Mouse (Mus musculus): ENCODE data around the gene Naa16. TPM values are rescaled to one million over a fixed set of nuclear protein-coding genes. Genes with fewer than 3 reads are reported as not detected.
A peak's percentile ranks its signal among the peaks of the same experiment; 100 is the strongest.

The Naa16 gene
- total RNA-seq, 2 experiments from 2014 or later = 10.7 to 11.4 TPM

GRCm38 (mm10) chr14:79298314-79298992 is 92.1 kb downstream of the Naa16 start:
- no peak for DNase-seq

- DNase-seq = no peak
Measured at GRCm38 (mm10) chr14:79296836-79297235, 93.7 kb downstream of the Naa16 start.

DNA sequence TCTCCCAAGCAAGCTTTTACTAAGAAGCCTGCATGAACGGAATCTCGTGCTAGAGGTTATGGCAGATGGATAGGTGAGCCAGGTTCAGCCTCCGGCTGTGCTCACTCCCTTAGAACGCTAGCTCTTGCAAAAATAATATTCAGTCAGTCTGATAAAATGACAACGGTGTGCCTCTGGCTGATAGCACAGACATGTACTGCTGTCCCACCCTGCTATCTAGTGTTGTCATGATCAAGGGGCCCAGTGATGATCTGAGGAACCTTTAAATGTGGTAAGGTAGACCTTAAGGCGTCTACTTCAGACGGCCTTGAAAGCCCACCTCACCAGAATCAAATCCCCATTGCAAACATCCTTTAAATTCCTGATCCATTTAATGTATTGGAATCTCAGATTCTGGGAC is 94.4 kb downstream of the Naa16 start:
- DNase-seq = no peak

GRCm38 (mm10) chr14:79295579-79295978 is 95.0 kb downstream of the Naa16 start:
- DNase-seq = no peak

DNA sequence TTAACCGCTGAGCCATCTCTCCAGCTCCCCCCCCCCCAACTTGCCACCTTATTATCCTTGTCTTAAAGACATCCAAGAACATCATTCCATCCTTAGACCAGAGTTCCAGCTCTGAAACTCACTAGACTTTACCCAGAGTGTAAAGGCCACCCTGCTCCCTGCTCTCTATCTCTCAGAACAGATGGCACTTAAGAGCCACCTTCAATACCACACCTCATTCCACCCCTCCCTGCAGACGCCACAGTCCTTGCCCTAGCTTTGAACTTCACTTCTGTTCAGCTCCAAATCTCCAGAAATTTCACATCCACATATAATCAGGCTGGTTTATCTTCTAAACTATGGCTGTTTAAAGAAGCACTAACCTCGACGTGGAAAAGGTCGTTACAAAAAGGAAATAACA is 95.6 kb downstream of the Naa16 start:
- DNase-seq = no peak

- DNase-seq = no peak
Measured at GRCm38 (mm10) chr14:79294051-79294814, 96.3 kb downstream of the Naa16 start.

- DNase-seq = peak in 1 of 2 experiments; percentile 77
Measured at GRCm38 (mm10) chr14:79293119-79293780, 97.3 kb downstream of the Naa16 start.

- DNase-seq = no peak
Measured at GRCm38 (mm10) chr14:79291629-79292028, 98.9 kb downstream of the Naa16 start.

DNA sequence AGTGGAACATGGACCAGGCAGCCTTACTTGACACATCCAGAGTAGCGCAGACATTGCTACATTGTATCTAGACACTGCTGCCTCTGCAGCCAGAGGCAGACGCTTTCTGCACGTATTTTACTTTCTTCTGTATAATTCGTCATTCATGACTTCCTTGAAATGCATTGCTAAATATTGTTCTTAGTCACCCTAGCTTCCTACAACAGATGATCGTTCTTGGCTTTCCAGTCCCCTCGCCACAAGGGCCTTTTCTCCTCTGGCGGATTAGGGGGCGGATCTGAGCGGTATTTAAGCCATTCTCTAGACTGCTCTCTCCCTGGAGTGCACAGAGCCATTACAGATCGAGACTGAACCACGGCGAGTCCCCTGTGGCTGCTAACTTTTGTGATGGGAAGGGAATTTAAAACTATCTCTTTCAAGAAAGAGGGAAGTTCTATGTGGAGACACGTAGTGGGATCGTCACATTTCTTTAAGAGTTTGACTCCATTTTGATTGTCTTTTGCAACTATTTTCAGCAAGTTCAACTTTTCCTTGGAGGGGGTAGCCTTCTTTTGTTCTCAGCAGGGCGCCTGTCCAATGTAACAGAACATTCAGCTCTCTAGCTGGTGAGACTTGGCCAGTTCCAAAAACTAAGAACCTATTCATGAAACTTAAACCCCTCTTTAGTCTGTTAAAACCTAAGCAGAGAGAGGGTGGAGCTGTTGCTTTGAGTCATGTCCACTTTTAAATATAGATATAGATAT is 99.7 kb downstream of the Naa16 start:
- DNase-seq = no peak

GRCm38 (mm10) chr14:79289909-79290308 is 100.7 kb downstream of the Naa16 start:
- no peak for DNase-seq

GRCm38 (mm10) chr14:79288280-79288679 is 102.3 kb downstream of the Naa16 start:
- DNase-seq = no peak

GRCm38 (mm10) chr14:79287251-79287863 is 103.2 kb downstream of the Naa16 start:
- no peak for DNase-seq

GRCm38 (mm10) chr14:79285549-79285948 is 105.0 kb downstream of the Naa16 start:
- no peak for DNase-seq

GRCm38 (mm10) chr14:79284616-79285015 is 106.0 kb downstream of the Naa16 start:
- no peak for DNase-seq

DNA sequence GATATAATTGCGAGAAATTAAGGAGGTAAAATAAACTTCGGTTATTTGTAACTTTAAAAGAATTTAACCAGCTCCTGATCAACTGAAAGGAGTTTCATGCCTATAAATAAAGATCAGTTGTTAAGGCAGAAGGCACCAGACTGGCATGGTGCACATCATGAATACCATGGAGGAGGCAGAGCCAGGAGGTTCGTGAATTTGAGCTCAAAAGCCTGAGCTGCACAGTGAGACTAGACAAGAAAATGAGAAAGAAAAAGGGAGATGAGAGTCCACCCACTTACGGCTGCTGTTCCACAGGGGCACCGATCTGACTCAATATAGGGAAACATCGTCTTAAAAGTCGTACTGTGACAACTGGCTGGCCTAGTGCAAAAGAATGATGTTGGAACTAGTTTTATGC is 106.6 kb downstream of the Naa16 start:
- no peak for DNase-seq

GRCm38 (mm10) chr14:79281894-79282553 is 108.6 kb downstream of the Naa16 start:
- DNase-seq = no peak

- DNase-seq = no peak
Measured at GRCm38 (mm10) chr14:79280456-79280855, 110.1 kb downstream of the Naa16 start.

GRCm38 (mm10) chr14:79279494-79279893 is 111.1 kb downstream of the Naa16 start:
- peak; percentile 52 to 79 for DNase-seq

DNA sequence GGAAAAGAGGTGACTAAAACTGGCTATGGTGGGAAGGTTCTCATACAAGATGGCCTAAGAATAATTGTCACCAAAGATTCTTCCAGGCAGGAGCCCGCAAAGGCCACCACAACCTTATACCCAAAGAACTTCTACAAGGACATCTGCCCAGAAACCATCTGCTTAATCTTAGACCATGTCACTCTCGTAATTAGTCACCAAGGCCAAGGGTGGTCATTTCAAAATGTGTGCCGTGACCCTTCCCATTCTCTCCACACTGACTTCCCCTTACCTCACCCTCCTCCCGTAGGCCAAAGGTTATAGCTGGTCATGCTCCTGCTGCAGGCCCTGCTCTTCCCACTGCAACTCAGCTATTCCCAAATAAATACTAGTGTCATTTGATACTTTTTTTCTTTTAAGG is 111.7 kb downstream of the Naa16 start:
- no peak for DNase-seq

DNA sequence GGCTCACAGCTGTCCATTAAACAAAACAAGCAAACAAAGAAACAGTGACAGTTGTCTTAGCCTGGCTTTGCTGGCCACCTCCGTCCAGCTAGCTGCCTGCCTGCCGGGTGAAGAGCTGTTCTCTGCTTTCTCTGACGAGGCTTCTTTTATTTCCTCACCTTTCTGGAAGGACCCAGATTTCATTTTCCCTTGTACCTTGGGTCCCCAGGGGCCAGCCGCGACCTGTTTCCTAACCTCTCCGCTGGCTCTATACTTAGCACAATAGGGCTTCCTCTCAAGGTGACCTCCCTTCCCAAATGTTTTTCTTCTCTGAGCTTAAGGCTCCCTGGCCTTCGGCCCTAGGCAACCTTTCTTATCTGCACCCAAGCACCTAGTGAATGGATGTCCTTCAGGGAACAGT is 112.7 kb downstream of the Naa16 start:
- DNase-seq = peak; percentile 64 to 84

DNA sequence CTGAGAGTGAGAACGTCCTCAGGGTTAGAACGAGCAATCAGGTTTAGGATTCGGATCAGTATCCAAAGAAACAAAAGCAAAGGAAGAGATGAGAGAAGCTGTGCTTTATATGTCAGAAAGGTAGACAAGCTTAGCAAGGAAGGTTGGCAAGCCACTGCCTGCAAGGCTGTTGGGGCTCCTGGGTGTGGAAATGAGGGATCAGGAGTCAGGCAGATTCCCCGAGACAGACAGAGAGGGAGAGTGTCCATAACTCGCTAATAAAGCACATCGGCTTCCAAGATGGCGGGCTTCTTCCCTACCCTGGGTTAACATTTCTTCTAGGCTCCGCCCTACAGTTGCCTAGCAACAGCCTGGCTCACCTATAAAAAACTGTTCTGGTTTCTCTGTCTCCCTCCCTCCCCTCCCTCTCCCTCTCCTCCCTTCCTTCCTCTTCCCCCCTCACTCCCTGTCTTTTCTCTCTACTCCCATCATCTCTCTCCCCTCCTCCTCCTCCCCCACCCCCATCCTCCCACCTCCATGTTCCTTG is 114.6 kb downstream of the Naa16 start:
- DNase-seq = no peak

Data from heart, adult 18-20 months (tissue).